Mouse (Mus musculus) liver, embryonic 16.5 days (tissue): ENCODE data around the gene Ndufs6. TPM values are rescaled to one million over a fixed set of nuclear protein-coding genes. Genes with fewer than 3 reads are reported as not detected.

Experiments
- ATAC-seq: fragments of 200-750 bp; cut with Nextera tagmentation; 2 replicates; pipeline ENCODE4 v1.8.0; 2017; ENCODE audit warnings: low read depth, mild to moderate bottlenecking, moderate number of reproducible peaks, moderate library complexity
- H3K27ac ChIP-seq: fragments of 300-500 bp; sonication (generic); 2 replicates; pipeline ENCODE4 v1.5.1; 2014; ENCODE audit warnings: mild to moderate bottlenecking, low read length
- H3K27me3 ChIP-seq: fragments of 300-500 bp; sonication (generic); 2 replicates; pipeline ENCODE4 v1.6.1; 2014; ENCODE audit warnings: low read depth, low read length, mixed read lengths; ENCODE audit not compliant: control insufficient read depth, insufficient read depth
- H3K36me3 ChIP-seq: fragments of 300-500 bp; sonication (generic); 2 replicates; pipeline ENCODE4 v1.6.1; 2014; ENCODE audit warnings: mild to moderate bottlenecking; ENCODE audit not compliant: control insufficient read depth, insufficient read depth
- H3K4me1 ChIP-seq: fragments of 300-500 bp; sonication (generic); 2 replicates; pipeline ENCODE4 v1.6.1; 2014; ENCODE audit warnings: low read depth, low read length, mixed read lengths; ENCODE audit not compliant: control insufficient read depth
- H3K4me2 ChIP-seq: fragments of 300-500 bp; sonication (generic); 2 replicates; pipeline ENCODE4 v1.6.1; 2014; ENCODE audit warnings: low read depth, low read length, mixed read lengths
- H3K4me3 ChIP-seq: fragments of 300-500 bp; sonication (generic); 2 replicates; pipeline ENCODE4 v1.5.1; 2014; ENCODE audit warnings: low read depth, mild to moderate bottlenecking, low read length
- H3K9ac ChIP-seq: fragments of 300-500 bp; sonication (generic); 2 replicates; pipeline ENCODE4 v1.6.1; 2014; ENCODE audit warnings: low read depth, low read length
- H3K9me3 ChIP-seq: fragments of 300-500 bp; sonication (generic); replicated peaks from 2 replicates; pipeline ENCODE4 v1.6.1; 2016; ENCODE audit warnings: low read length; ENCODE audit not compliant: control insufficient read depth
- WGBS: fragments of 180-500 bp; shearing (Covaris S2); extraction: QIAGEN DNeasy Blood & Tissue Kit; methylation state at CpG from one replicate; pipeline ENCODE4 v1.1.7; 2014; ENCODE audit not compliant: insufficient replicate concordance; 5-methylcytosine and 5-hydroxymethylcytosine counted together
- polyA plus RNA-seq: library from polyadenylated mRNA; unstranded; fragments of >200 nt; fragmentation: Nextera tagmentation; extraction: Ambion mirVana; gene quantifications from 2 replicates; pipeline ENCODE4 v1.2.1, GENCODE M21; 2015

Gene Ndufs6
- polyA plus RNA-seq, 1 experiment from 2014 or later = 225 TPM

DNA sequence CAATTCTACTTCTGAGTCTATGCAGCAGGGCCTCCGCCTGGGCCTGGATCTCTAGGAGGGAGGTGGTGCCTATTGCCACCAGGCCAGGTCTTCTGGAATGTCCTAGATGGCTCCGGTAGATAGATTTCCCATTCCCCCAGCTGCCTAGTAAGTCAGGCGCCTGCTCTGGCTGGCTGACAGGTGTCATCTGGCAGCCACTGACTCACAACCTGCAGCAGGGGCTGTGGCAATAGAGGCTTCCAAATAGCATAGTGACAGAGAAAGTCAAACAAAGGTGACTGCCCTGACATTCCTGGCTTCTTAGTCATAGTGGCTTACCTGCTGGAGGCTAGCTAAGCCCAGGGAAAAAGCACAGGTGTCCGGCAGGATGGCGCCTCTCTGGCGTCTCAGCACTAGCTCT is 38.1 kb downstream of the Ndufs6 start:
- no peak overlapping the region for H3K4me2 ChIP-seq
- 59% methylated on average over 6 of the region's 6 CpGs for WGBS
- H3K9ac ChIP-seq = no peak overlapping the region
- H3K4me1 ChIP-seq = no peaks in the 10 kb centered on the region
- no peaks in the 10 kb centered on the region for H3K36me3 ChIP-seq
- no peak for ATAC-seq
- H3K9me3 ChIP-seq = no peaks in the 10 kb centered on the region
- no peaks in the 10 kb centered on the region for H3K27me3 ChIP-seq
- H3K27ac ChIP-seq = no peak overlapping the region
- no peak overlapping the region for H3K4me3 ChIP-seq

DNA sequence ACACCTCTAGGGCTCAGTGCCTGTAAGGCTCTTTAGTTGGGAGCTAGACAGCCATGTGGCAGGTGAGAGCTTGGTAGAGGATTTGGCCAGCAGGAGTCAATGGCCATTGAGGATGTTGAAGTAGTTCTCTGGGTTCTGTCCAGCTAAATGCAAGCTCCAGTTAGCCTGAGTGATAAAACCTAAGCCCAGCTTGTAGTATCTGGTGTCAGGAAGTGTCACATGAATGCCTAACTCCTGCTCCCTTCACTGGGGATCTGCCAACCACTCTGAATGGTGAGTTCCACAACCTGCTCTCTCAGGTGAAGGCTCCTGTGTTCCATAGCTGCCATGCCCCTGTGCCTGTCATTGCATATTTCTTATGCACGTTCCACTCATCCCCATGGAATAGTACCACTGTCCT is 44.8 kb downstream of the Ndufs6 start:
- H3K4me1 ChIP-seq = no peaks in the 10 kb centered on the region
- 55% methylated on average over 1 of the region's 1 CpGs for WGBS
- no peak overlapping the region for H3K9ac ChIP-seq
- H3K36me3 ChIP-seq = no peaks in the 10 kb centered on the region
- no peak overlapping the region for H3K27ac ChIP-seq
- no peak for ATAC-seq
- no peak overlapping the region for H3K4me3 ChIP-seq
- H3K9me3 ChIP-seq = no peaks in the 10 kb centered on the region
- no peak overlapping the region for H3K4me2 ChIP-seq
- H3K27me3 ChIP-seq = no peaks in the 10 kb centered on the region

- no peaks in the 10 kb centered on the region for H3K9me3 ChIP-seq
- 58% methylated on average over 2 of the region's 2 CpGs for WGBS
- no peaks in the 10 kb centered on the region for H3K4me1 ChIP-seq
- H3K9ac ChIP-seq = no peak overlapping the region
- no peak for ATAC-seq
- H3K4me3 ChIP-seq = no peak overlapping the region
- no peak overlapping the region for H3K4me2 ChIP-seq
- no peaks in the 10 kb centered on the region for H3K27me3 ChIP-seq
- H3K27ac ChIP-seq = no peak overlapping the region
- H3K36me3 ChIP-seq = no peaks in the 10 kb centered on the region
These were observed 45.9 kb downstream of the Ndufs6 start for GRCm38 (mm10) chr13:73282407-73282806.

DNA sequence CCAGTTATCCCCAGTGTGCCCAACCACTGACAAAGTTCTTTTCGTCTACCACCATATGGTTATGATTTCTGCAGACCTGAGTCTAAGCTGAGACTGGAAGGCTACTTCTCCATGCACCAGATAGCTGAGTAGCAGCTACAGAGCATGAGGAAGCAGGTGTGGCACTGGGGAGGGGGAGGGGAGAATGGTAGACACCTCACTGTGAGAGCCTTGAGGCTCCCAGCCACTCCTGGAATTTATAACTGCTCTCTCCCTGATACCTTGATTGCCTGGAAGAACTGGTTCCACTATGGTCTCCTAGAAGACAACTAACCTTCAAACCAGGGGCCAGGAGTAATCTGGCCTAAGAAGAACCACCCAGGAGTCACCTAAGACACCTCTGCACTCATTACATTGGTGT is 49.1 kb downstream of the Ndufs6 start:
- H3K9ac ChIP-seq = no peak overlapping the region
- no peaks in the 10 kb centered on the region for H3K4me1 ChIP-seq
- H3K4me3 ChIP-seq = no peak overlapping the region
- WGBS = 49% methylated on average over 1 of the region's 1 CpGs
- H3K9me3 ChIP-seq = no peaks in the 10 kb centered on the region
- no peak overlapping the region for H3K27ac ChIP-seq
- ATAC-seq = no peak
- no peak overlapping the region for H3K4me2 ChIP-seq
- no peaks in the 10 kb centered on the region; the same call in 1 of the 2 replicates for H3K27me3 ChIP-seq
- H3K36me3 ChIP-seq = no peaks in the 10 kb centered on the region

- Histone ChIP-seq H3K9me3 (no peaks in the 10 kb centered on the region), H3K27ac (no peak overlapping the region), H3K36me3 (no peaks in the 10 kb centered on the region), H3K4me3 (no peak overlapping the region), H3K9ac (no peak overlapping the region), H3K4me2 (no peak overlapping the region), H3K4me1 (no peaks in the 10 kb centered on the region), H3K27me3 (peaks cover 7% of the 10 kb centered on the region)
- WGBS = 19% methylated on average over 1 of the region's 1 CpGs
- ATAC-seq = no peak
These were observed 50.5 kb downstream of the Ndufs6 start for GRCm38 (mm10) chr13:73277797-73278196.

GRCm38 (mm10) chr13:73277361-73277760 is 51.0 kb downstream of the Ndufs6 start:
- Histone ChIP-seq H3K9me3 (no peaks in the 10 kb centered on the region), H3K27me3 (peaks cover 12% of the 10 kb centered on the region), H3K4me3 (no peak overlapping the region), H3K4me2 (no peak overlapping the region), H3K9ac (no peak overlapping the region), H3K27ac (no peak overlapping the region), H3K4me1 (no peaks in the 10 kb centered on the region), H3K36me3 (no peaks in the 10 kb centered on the region)
- no peak for ATAC-seq
- WGBS = 52% methylated on average over 6 of the region's 6 CpGs

DNA sequence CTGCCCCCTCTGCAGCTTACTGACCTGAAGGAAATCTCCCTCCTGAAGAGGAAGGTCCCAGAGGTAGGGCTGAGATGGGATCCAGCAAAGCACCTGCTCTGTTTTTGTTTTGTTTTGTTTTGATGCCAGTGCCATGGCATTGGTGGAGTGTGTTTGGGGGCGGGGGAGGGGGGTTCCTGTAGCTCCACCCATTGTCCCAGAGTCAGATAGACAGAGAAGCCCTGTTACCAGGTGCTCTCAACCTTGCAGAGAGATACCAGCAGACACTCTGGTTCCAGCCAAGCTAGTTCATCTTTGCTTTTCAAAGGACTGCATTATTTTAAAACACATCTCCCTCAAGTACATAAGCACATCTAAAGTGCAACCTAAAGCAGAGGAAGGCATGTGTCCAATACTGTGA is 54.8 kb downstream of the Ndufs6 start:
- 6% methylated on average over 1 of the region's 1 CpGs for WGBS

DNA sequence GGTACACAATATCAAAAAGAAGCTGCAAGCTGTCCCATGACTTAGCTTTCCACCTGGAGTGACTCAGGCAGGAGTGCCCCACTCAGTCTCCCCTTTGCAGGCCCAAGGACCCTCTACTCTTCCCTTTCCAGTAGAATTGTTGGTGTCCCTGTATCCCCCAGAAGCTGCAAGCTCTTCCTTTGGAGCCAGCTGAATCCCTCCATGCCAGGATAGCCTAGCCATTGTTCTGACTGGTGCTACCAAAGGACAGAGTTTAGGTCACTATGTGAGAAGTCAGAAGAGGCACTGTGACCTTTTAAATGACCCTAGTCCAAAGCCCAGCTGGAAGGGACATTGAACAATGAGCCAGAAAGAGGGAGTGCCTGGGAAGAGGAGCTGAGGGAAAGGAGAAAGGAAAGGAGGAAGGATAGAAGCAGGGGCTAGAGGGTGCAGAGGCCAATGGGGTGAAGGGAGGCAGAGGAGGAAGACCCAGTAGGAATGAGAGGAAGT is 55.5 kb downstream of the Ndufs6 start:
- no peak overlapping the region for H3K4me2 ChIP-seq
- no peaks in the 10 kb centered on the region for H3K9me3 ChIP-seq
- H3K4me1 ChIP-seq = no peaks in the 10 kb centered on the region
- H3K27me3 ChIP-seq = peaks cover 57% of the 10 kb centered on the region
- H3K4me3 ChIP-seq = no peak overlapping the region
- no peak overlapping the region for H3K9ac ChIP-seq
- H3K27ac ChIP-seq = no peak overlapping the region
- ATAC-seq = no peak
- H3K36me3 ChIP-seq = no peaks in the 10 kb centered on the region

More for the DNA sequence above, 54.8 kb downstream of the Ndufs6 start:
- Histone ChIP-seq H3K9ac (no peak overlapping the region), H3K4me2 (no peak overlapping the region), H3K4me1 (no peaks in the 10 kb centered on the region), H3K27ac (no peak overlapping the region), H3K9me3 (no peaks in the 10 kb centered on the region), H3K36me3 (no peaks in the 10 kb centered on the region), H3K4me3 (no peak overlapping the region), H3K27me3 (peaks cover 50% of the 10 kb centered on the region)
- no peak for ATAC-seq

- Histone ChIP-seq H3K36me3 (no peaks in the 10 kb centered on the region), H3K4me3 (no peak overlapping the region), H3K4me1 (no peaks in the 10 kb centered on the region), H3K27ac (no peak overlapping the region), H3K27me3 (peaks cover 69% of the 10 kb centered on the region), H3K9ac (no peak overlapping the region), H3K4me2 (no peak overlapping the region), H3K9me3 (no peaks in the 10 kb centered on the region)
- 1% methylated on average over 53 of the region's 53 CpGs for WGBS
- ATAC-seq = no peak
These were observed 56.8 kb downstream of the Ndufs6 start for GRCm38 (mm10) chr13:73271336-73272242.
